Mouse (Mus musculus): ENCODE results near the gene Coq10a. TPM values are rescaled to one million over a fixed set of nuclear protein-coding genes. Genes with fewer than 3 reads are reported as not detected.
"Not testable (repeated sequence)": the region's sequence is repeated elsewhere in the genome, so short reads cannot be mapped to it uniquely, and the experiment has no call there.

Coq10a gene
- polyA plus RNA-seq, 1 experiment from 2014 or later: 8.5 TPM

- 34% methylated on average over 3 of the region's 3 CpGs for WGBS (ENCODE audit: insufficient replicate concordance)
- Histone ChIP-seq H3K4me1 (ENCODE audit: insufficient read depth) (peaks cover 43% of the 10 kb centered on the region), H3K27me3 (ENCODE audit: insufficient read depth, low read length) (no peaks in the 10 kb centered on the region), H3K9me3 (ENCODE audit: low read length) (no peaks in the 10 kb centered on the region), H3K4me2 (ENCODE audit: low read depth, low read length) (peak overlapping the region; percentile 97), H3K27ac (ENCODE audit: low read depth) (peak overlapping the region; percentile 98), H3K4me3 (ENCODE audit: low read depth, low read length) (peak overlapping the region; percentile 88), H3K9ac (replicated peaks) (peak overlapping the region; percentile 86), H3K36me3 (replicated peaks; ENCODE audit: insufficient read depth, low read length) (no peaks in the 10 kb centered on the region)
- no peak for DNase-seq
- ATAC-seq: peak; percentile 7; the same call in 1 of the 2 replicates
- TF ChIP-seq CTCF (IDR thresholded peaks at IDR 0.05; ENCODE audit: low read depth) (no peak), EP300 (IDR thresholded peaks at IDR 0.05; ENCODE audit: low read depth) (peak; percentile 85)
These were observed 32.2 kb downstream of the Coq10a start for GRCm38 (mm10) chr10:128336597-128336996.

GRCm38 (mm10) chr10:128336195-128336594, 32.6 kb downstream of the Coq10a start:
- peak; percentile 21 for DNase-seq
- ATAC-seq: peak; percentile 33
- peak overlapping the region; percentile 98 for H3K27ac ChIP-seq (ENCODE audit: low read depth)
- peaks cover 44% of the 10 kb centered on the region for H3K4me1 ChIP-seq (ENCODE audit: insufficient read depth)
- peak overlapping the region; percentile 86; the same call in 1 of the 2 replicates for H3K9ac ChIP-seq (replicated peaks)
- no peaks in the 10 kb centered on the region for H3K36me3 ChIP-seq (replicated peaks; ENCODE audit: insufficient read depth, low read length)
- TF ChIP-seq EP300 (IDR thresholded peaks at IDR 0.05; ENCODE audit: low read depth) (no peak), CTCF (IDR thresholded peaks at IDR 0.05; ENCODE audit: low read depth) (no peak)
- WGBS (ENCODE audit: insufficient replicate concordance): 61% methylated on average over 3 of the region's 3 CpGs
- no peak overlapping the region for H3K4me3 ChIP-seq (ENCODE audit: low read depth, low read length)
- no peaks in the 10 kb centered on the region for H3K9me3 ChIP-seq (ENCODE audit: low read length)
- H3K27me3 ChIP-seq (ENCODE audit: insufficient read depth, low read length): no peaks in the 10 kb centered on the region
- peak overlapping the region; percentile 97 for H3K4me2 ChIP-seq (ENCODE audit: low read depth, low read length)

DNA sequence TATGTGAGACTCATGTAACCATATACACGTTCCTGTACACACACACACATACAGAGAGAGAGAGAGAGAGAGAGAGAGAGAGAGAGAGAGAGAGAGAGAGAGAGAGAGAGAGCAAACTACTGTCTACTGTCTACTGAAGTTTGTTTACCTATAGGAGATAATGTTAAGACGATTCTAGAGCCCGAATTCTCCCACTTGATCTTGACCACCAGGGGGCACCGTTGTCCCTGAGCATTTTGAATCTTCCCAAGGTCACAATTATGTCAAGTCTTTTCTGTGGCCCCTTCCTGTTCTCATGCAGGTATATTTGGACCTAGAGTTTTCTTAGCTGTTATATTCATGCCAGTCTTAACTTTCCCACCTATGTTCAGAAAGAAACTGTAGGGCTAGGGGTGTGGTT, 33.2 kb downstream of the Coq10a start:
- no peak for ATAC-seq
- peak; percentile 95 for TF ChIP-seq CTCF (IDR thresholded peaks at IDR 0.05; ENCODE audit: low read depth)
- peak; percentile 30; the same call in 1 of the 2 replicates for TF ChIP-seq EP300 (IDR thresholded peaks at IDR 0.05; ENCODE audit: low read depth)
- H3K9me3 ChIP-seq (ENCODE audit: low read length): no peaks in the 10 kb centered on the region
- H3K36me3 ChIP-seq (replicated peaks; ENCODE audit: insufficient read depth, low read length): no peaks in the 10 kb centered on the region
- H3K27ac ChIP-seq (ENCODE audit: low read depth): peak overlapping the region; percentile 98
- 1% methylated on average over 4 of the region's 4 CpGs for WGBS (ENCODE audit: insufficient replicate concordance)
- H3K27me3 ChIP-seq (ENCODE audit: insufficient read depth, low read length): no peaks in the 10 kb centered on the region
- peak; percentile 89 for DNase-seq
- peak overlapping the region; percentile 97 for H3K4me2 ChIP-seq (ENCODE audit: low read depth, low read length)
- H3K4me1 ChIP-seq (ENCODE audit: insufficient read depth): peaks cover 41% of the 10 kb centered on the region
- H3K9ac ChIP-seq (replicated peaks): 0 out of 2 replicates have a peak overlapping the region, but pooled peaks have one; percentile 86
- H3K4me3 ChIP-seq (ENCODE audit: low read depth, low read length): no peak overlapping the region

GRCm38 (mm10) chr10:128332358-128333249, 36.2 kb downstream of the Coq10a start:
- H3K4me2 ChIP-seq (ENCODE audit: low read depth, low read length); H3K9me3 ChIP-seq (ENCODE audit: low read length); H3K27ac ChIP-seq (ENCODE audit: low read depth); DNase-seq; H3K27me3 ChIP-seq (ENCODE audit: insufficient read depth, low read length); H3K9ac ChIP-seq (replicated peaks); ATAC-seq; H3K36me3 ChIP-seq (replicated peaks; ENCODE audit: insufficient read depth, low read length); H3K4me3 ChIP-seq (ENCODE audit: low read depth, low read length): not testable (repeated sequence)
- peaks cover 18% of the 10 kb centered on the region for H3K4me1 ChIP-seq (ENCODE audit: insufficient read depth)
- 68% methylated on average over 5 of the region's 6 CpGs for WGBS (ENCODE audit: insufficient replicate concordance)

- H3K4me1 ChIP-seq (ENCODE audit: insufficient read depth): peaks cover 13% of the 10 kb centered on the region
- no peak for DNase-seq
- no peak for ATAC-seq
- H3K4me3 ChIP-seq (ENCODE audit: low read depth, low read length): no peak overlapping the region
- peaks cover 25% of the 10 kb centered on the region for H3K36me3 ChIP-seq (replicated peaks; ENCODE audit: insufficient read depth, low read length)
- no peak overlapping the region for H3K27ac ChIP-seq (ENCODE audit: low read depth)
- H3K27me3 ChIP-seq (ENCODE audit: insufficient read depth, low read length): no peaks in the 10 kb centered on the region
- H3K9me3 ChIP-seq (ENCODE audit: low read length): no peaks in the 10 kb centered on the region
- no peak overlapping the region for H3K4me2 ChIP-seq (ENCODE audit: low read depth, low read length)
- no peak for TF ChIP-seq EP300 (IDR thresholded peaks at IDR 0.05; ENCODE audit: low read depth)
- TF ChIP-seq CTCF (IDR thresholded peaks at IDR 0.05; ENCODE audit: low read depth): peak; percentile 38
- H3K9ac ChIP-seq (replicated peaks): no peak overlapping the region
- WGBS (ENCODE audit: insufficient replicate concordance): 80% methylated on average over 10 of the region's 10 CpGs
These were observed 41.2 kb downstream of the Coq10a start for GRCm38 (mm10) chr10:128327610-128328009.

- Histone ChIP-seq H3K27ac (ENCODE audit: low read depth) (no peak overlapping the region), H3K4me2 (ENCODE audit: low read depth, low read length) (no peak overlapping the region), H3K4me1 (ENCODE audit: insufficient read depth) (peaks cover 13% of the 10 kb centered on the region), H3K9ac (replicated peaks) (no peak overlapping the region), H3K9me3 (ENCODE audit: low read length) (no peaks in the 10 kb centered on the region), H3K27me3 (ENCODE audit: insufficient read depth, low read length) (no peaks in the 10 kb centered on the region), H3K4me3 (ENCODE audit: low read depth, low read length) (no peak overlapping the region), H3K36me3 (replicated peaks; ENCODE audit: insufficient read depth, low read length) (peaks cover 25% of the 10 kb centered on the region)
- no peak for TF ChIP-seq CTCF (IDR thresholded peaks at IDR 0.05; ENCODE audit: low read depth)
- no peak for TF ChIP-seq EP300 (IDR thresholded peaks at IDR 0.05; ENCODE audit: low read depth)
- no peak for DNase-seq
- 89% methylated on average over 8 of the region's 8 CpGs for WGBS (ENCODE audit: insufficient replicate concordance)
- ATAC-seq: no peak
These were observed 42.0 kb downstream of the Coq10a start for GRCm38 (mm10) chr10:128326825-128327224.
